Mouse (Mus musculus): ENCODE data around the gene Emc9. TPM values are rescaled to one million over a fixed set of nuclear protein-coding genes. Genes with fewer than 3 reads are reported as not detected.

Emc9 gene
- polyA plus RNA-seq, 1 experiment from 2014 or later, result 46.9 TPM

DNA sequence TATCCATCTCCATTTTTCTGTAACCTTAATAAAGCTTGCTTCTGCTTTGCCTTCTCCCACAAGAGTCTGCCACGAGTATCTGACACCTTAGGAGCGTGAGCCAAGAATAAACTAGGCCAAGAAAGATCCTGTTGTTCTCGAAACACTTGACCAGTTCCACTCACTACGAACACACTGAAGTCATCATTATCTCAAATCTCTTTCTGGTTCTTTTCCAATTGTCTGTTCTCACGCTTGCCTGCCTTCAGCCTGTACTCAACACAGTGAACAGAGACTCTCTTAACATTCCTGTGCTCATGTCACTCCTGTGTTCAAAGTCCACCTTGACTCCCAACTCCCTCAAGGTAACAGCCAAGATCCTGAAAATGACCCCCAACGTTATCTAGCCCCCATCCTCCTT is 28.2 kb upstream of the Emc9 start:
- H3K27ac ChIP-seq (ENCODE audit: low read length), result no peak overlapping the region
- H3K4me2 ChIP-seq (ENCODE audit: low read length), result no peak overlapping the region
- H3K9ac ChIP-seq (ENCODE audit: low read depth, low read length), result no peak overlapping the region
- H3K4me3 ChIP-seq (ENCODE audit: low read depth, low read length), result no peak overlapping the region
- 63% methylated on average over 6 of the region's 6 CpGs for WGBS
- ATAC-seq, result no peak
- H3K9me3 ChIP-seq (replicated peaks; ENCODE audit: control insufficient read depth, low read length, poor library complexity, severe bottlenecking), result no peaks in the 10 kb centered on the region
- no peaks in the 10 kb centered on the region for H3K27me3 ChIP-seq (ENCODE audit: control insufficient read depth, insufficient read depth, low read depth, low read length)
- H3K36me3 ChIP-seq (ENCODE audit: control insufficient read depth, insufficient read depth, low read length), result 0 out of 2 replicates have a peak, but pooled peaks cover 5% of the 10 kb centered on the region
- H3K4me1 ChIP-seq (ENCODE audit: control insufficient read depth, insufficient read depth, low read length), result no peaks in the 10 kb centered on the region

DNA sequence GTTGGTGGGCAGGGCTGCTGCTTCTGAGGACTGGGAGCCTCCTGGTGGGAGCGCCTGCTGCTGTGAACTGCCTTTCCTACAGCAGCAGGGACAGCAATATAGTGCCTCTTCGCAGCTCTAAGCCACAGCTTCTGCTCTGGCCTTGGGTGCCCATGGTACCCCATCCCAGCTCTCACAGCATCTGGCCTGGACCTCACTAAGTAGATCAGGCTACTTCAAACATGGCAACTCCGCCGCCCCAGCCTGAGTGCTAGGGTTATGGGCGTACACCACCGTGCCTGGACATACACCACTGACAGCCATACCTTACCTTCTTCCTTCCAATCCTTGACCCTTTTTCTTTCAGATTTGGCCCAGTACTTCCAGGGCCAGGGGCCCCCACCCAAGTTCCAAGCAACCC is 23.2 kb upstream of the Emc9 start:
- no peak for ATAC-seq
- Histone ChIP-seq H3K4me2 (ENCODE audit: low read length) (no peak overlapping the region), H3K9me3 (replicated peaks; ENCODE audit: control insufficient read depth, low read length, poor library complexity, severe bottlenecking) (no peaks in the 10 kb centered on the region), H3K27me3 (ENCODE audit: control insufficient read depth, insufficient read depth, low read depth, low read length) (no peaks in the 10 kb centered on the region), H3K9ac (ENCODE audit: low read depth, low read length) (no peak overlapping the region), H3K4me3 (ENCODE audit: low read depth, low read length) (no peak overlapping the region), H3K4me1 (ENCODE audit: control insufficient read depth, insufficient read depth, low read length) (peaks cover 7% of the 10 kb centered on the region; the same call in 1 of the 2 replicates), H3K27ac (ENCODE audit: low read length) (no peak overlapping the region), H3K36me3 (ENCODE audit: control insufficient read depth, insufficient read depth, low read length) (peaks cover 24% of the 10 kb centered on the region)
- 96% methylated on average over 6 of the region's 6 CpGs for WGBS

- 97% methylated on average over 16 of the region's 16 CpGs for WGBS
- peaks cover 38% of the 10 kb centered on the region for H3K36me3 ChIP-seq (ENCODE audit: control insufficient read depth, insufficient read depth, low read length)
Observed at GRCm38 (mm10) chr14:55605743-55606459, 20.8 kb upstream of the Emc9 start.

GRCm38 (mm10) chr14:55604823-55605222 is 19.7 kb upstream of the Emc9 start:
- H3K4me3 ChIP-seq (ENCODE audit: low read depth, low read length), result no peak overlapping the region
- 94% methylated on average over 11 of the region's 11 CpGs for WGBS
- H3K27ac ChIP-seq (ENCODE audit: low read length), result no peak overlapping the region
- ATAC-seq, result no peak
- H3K9ac ChIP-seq (ENCODE audit: low read depth, low read length), result no peak overlapping the region
- H3K27me3 ChIP-seq (ENCODE audit: control insufficient read depth, insufficient read depth, low read depth, low read length), result no peaks in the 10 kb centered on the region
- H3K9me3 ChIP-seq (replicated peaks; ENCODE audit: control insufficient read depth, low read length, poor library complexity, severe bottlenecking), result no peaks in the 10 kb centered on the region
- no peak overlapping the region for H3K4me2 ChIP-seq (ENCODE audit: low read length)
- H3K4me1 ChIP-seq (ENCODE audit: control insufficient read depth, insufficient read depth, low read length), result peaks cover 7% of the 10 kb centered on the region; the same call in 1 of the 2 replicates
- H3K36me3 ChIP-seq (ENCODE audit: control insufficient read depth, insufficient read depth, low read length), result peaks cover 43% of the 10 kb centered on the region

More at GRCm38 (mm10) chr14:55605743-55606459, 20.8 kb upstream of the Emc9 start:
- Histone ChIP-seq H3K27ac (ENCODE audit: low read length) (no peak overlapping the region), H3K9me3 (replicated peaks; ENCODE audit: control insufficient read depth, low read length, poor library complexity, severe bottlenecking) (no peaks in the 10 kb centered on the region), H3K27me3 (ENCODE audit: control insufficient read depth, insufficient read depth, low read depth, low read length) (no peaks in the 10 kb centered on the region), H3K4me3 (ENCODE audit: low read depth, low read length) (no peak overlapping the region), H3K4me1 (ENCODE audit: control insufficient read depth, insufficient read depth, low read length) (peaks cover 7% of the 10 kb centered on the region; the same call in 1 of the 2 replicates), H3K9ac (ENCODE audit: low read depth, low read length) (no peak overlapping the region), H3K4me2 (ENCODE audit: low read length) (no peak overlapping the region)
- no peak for ATAC-seq

GRCm38 (mm10) chr14:55603633-55604576 is 18.8 kb upstream of the Emc9 start:
- peak overlapping the region; percentile 28 for H3K4me3 ChIP-seq (ENCODE audit: low read depth, low read length)
- peak overlapping the region; percentile 41; the same call in 1 of the 2 replicates for H3K9ac ChIP-seq (ENCODE audit: low read depth, low read length)
- H3K4me1 ChIP-seq (ENCODE audit: control insufficient read depth, insufficient read depth, low read length), result peaks cover 7% of the 10 kb centered on the region; the same call in 1 of the 2 replicates
- no peaks in the 10 kb centered on the region for H3K27me3 ChIP-seq (ENCODE audit: control insufficient read depth, insufficient read depth, low read depth, low read length)
- peak overlapping the region; percentile 50 for H3K4me2 ChIP-seq (ENCODE audit: low read length)
- WGBS, result 23% methylated on average over 19 of the region's 19 CpGs
- peaks cover 45% of the 10 kb centered on the region for H3K36me3 ChIP-seq (ENCODE audit: control insufficient read depth, insufficient read depth, low read length)
- H3K27ac ChIP-seq (ENCODE audit: low read length), result peak overlapping the region; percentile 28; the same call in 1 of the 2 replicates
- peak; percentile 88 for ATAC-seq
- no peaks in the 10 kb centered on the region for H3K9me3 ChIP-seq (replicated peaks; ENCODE audit: control insufficient read depth, low read length, poor library complexity, severe bottlenecking)

DNA sequence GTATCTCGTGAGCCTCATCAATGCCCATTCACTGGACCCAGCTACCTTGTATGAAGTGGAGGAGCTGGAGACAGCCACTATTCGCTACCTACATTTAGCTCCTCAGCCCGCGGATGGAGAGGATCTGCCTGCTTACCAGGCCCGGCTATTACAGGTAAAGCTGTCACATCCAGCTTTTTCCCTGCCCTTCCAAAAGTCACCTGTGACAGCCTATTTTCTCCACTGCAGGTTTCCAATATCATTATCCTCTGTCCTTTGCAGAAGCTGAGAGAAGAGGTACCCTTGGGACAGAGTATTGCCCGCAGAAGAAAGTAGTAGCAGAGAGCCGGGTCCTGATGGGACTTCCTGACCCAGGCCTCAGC is 18.1 kb upstream of the Emc9 start, which contains the start of gene Irf9:
Gene Irf9 (plus strand): TSS at position 301 of the 362 bp plus-strand sequence.
- H3K27ac ChIP-seq (ENCODE audit: low read length), result peak within 1 kb of the TSS; percentile 28; the same call in 1 of the 2 replicates
- H3K4me3 ChIP-seq (ENCODE audit: low read depth, low read length), result peak within 1 kb of the TSS; percentile 28
- ATAC-seq, result no peak; the same call in 1 of the 2 replicates
- peaks cover 51% of the 10 kb centered on the region for H3K36me3 ChIP-seq (ENCODE audit: control insufficient read depth, insufficient read depth, low read length)
- H3K9me3 ChIP-seq (replicated peaks; ENCODE audit: control insufficient read depth, low read length, poor library complexity, severe bottlenecking), result no peaks in the 10 kb centered on the region
- peak within 1 kb of the TSS; percentile 50 for H3K4me2 ChIP-seq (ENCODE audit: low read length)
- no peaks in the 10 kb centered on the region for H3K27me3 ChIP-seq (ENCODE audit: control insufficient read depth, insufficient read depth, low read depth, low read length)
- WGBS, result 93% methylated on average over 7 of the region's 7 CpGs
- H3K9ac ChIP-seq (ENCODE audit: low read depth, low read length), result peak within 1 kb of the TSS; percentile 41; the same call in 1 of the 2 replicates
- H3K4me1 ChIP-seq (ENCODE audit: control insufficient read depth, insufficient read depth, low read length), result peaks cover 7% of the 10 kb centered on the region; the same call in 1 of the 2 replicates

DNA sequence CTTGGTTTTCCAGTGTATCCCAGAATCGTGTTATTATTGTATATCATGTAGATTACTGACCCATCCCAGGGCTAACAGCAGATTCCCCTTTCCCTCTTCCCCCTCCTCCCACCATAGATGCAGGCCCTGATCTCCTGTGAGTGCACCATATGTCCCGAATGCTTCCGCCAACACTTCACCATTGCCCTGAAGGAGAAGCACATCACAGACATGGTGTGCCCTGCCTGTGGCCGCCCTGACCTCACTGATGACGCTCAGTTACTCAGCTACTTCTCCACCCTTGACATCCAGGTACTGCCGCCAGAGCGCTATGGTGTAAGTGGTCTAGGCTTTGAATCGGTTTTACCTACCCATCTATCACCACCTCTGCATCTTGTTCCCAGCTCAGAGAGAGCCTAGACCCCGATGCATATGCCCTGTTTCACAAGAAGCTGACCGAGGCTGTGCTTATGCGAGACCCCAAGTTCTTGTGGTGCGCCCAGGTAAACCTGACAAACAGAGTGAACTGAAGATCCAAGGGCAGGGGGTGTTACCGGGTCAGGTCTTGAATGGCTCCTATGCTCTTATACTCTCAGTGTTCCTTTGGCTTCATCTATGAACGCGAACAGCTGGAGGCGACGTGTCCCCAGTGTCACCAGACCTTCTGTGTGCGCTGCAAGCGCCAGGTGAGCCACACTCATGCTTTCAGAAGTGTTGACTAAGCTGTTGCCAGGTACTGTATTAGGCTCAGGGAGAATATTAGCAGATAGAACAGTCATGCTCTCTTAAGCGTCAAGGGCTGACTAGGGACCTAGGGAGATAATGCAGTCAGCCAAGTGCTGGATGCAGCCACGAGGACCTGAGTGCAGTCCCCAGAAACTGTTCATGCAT is 13.7 kb upstream of the Emc9 start:
- no peak overlapping the region for H3K4me2 ChIP-seq (ENCODE audit: low read length)
- peaks cover 59% of the 10 kb centered on the region for H3K36me3 ChIP-seq (ENCODE audit: control insufficient read depth, insufficient read depth, low read length)
- no peak overlapping the region for H3K9ac ChIP-seq (ENCODE audit: low read depth, low read length)
- no peaks in the 10 kb centered on the region for H3K9me3 ChIP-seq (replicated peaks; ENCODE audit: control insufficient read depth, low read length, poor library complexity, severe bottlenecking)
- H3K27ac ChIP-seq (ENCODE audit: low read length), result no peak overlapping the region
- H3K4me1 ChIP-seq (ENCODE audit: control insufficient read depth, insufficient read depth, low read length), result peaks cover 5% of the 10 kb centered on the region
- H3K27me3 ChIP-seq (ENCODE audit: control insufficient read depth, insufficient read depth, low read depth, low read length), result no peaks in the 10 kb centered on the region
- no peak overlapping the region for H3K4me3 ChIP-seq (ENCODE audit: low read depth, low read length)
- WGBS, result 95% methylated on average over 21 of the region's 21 CpGs
- ATAC-seq, result no peak

- Histone ChIP-seq H3K27ac (ENCODE audit: low read length) (no peak overlapping the region), H3K4me1 (ENCODE audit: control insufficient read depth, insufficient read depth, low read length) (peaks cover 20% of the 10 kb centered on the region)
- ATAC-seq, result no peak
Observed at GRCm38 (mm10) chr14:55596036-55596690, 11.1 kb upstream of the Emc9 start.

More at GRCm38 (mm10) chr14:55596036-55596690, 11.1 kb upstream of the Emc9 start:
- Histone ChIP-seq H3K9me3 (replicated peaks; ENCODE audit: control insufficient read depth, low read length, poor library complexity, severe bottlenecking) (no peaks in the 10 kb centered on the region), H3K4me2 (ENCODE audit: low read length) (no peak overlapping the region), H3K9ac (ENCODE audit: low read depth, low read length) (no peak overlapping the region), H3K27me3 (ENCODE audit: control insufficient read depth, insufficient read depth, low read depth, low read length) (no peaks in the 10 kb centered on the region), H3K4me3 (ENCODE audit: low read depth, low read length) (no peak overlapping the region), H3K36me3 (ENCODE audit: control insufficient read depth, insufficient read depth, low read length) (peaks cover 44% of the 10 kb centered on the region)
- 69% methylated on average over 13 of the region's 13 CpGs for WGBS
